Mouse (Mus musculus) lung, adult 18-20 months (tissue): Measurements from ENCODE around the gene Irf1.

Source experiments
- DNase-seq, 2 experiments: peaks; one replicate each; pipeline ENCODE4 v3.0.0; 2022; ENCODE audit warnings: mixed read lengths in 2 of 2

Irf1 gene

DNA sequence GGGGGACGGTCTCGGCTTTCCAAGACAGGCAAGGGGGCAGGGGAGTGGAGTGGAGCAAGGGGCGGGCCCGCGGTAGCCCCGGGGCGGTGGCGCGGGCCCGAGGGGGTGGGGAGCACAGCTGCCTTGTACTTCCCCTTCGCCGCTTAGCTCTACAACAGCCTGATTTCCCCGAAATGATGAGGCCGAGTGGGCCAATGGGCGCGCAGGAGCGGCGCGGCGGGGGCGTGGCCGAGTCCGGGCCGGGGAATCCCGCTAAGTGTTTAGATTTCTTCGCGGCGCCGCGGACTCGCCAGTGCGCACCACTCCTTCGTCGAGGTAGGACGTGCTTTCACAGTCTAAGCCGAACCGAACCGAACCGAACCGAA is at the start of gene Irf1:
Gene Irf1, plus strand, starts transcription at position 255 of the 365 bp plus-strand sequence.
- peak; percentile 98 for DNase-seq

GRCm38 (mm10) chr11:53720715-53721114 is 49.1 kb upstream of the Irf1 start, which contains the start of gene Il5:
Gene Il5 (plus strand): TSS chr11:53720794.
- DNase-seq, result no peak

DNA sequence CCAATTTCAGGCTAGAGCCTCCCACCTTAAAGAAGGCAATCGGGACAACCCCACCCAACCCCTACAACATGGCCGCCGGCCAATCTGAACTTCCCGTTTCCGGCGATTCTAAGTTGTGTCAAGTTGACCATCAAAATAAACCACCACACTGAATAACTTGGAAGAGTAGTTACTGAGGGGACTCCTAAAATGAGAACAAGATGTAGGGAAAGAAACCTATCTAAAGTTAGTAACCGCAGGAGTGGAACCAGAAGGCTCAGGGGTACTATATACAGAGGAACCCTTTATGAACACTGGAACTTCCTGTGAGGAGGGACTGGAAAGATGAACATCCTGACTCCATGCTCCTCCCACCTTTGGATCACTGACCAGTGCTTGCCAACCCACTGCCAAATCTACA is 38.4 kb upstream of the Irf1 start:
- no peak for DNase-seq

- DNase-seq, result no peak
Observed at GRCm38 (mm10) chr11:53732244-53732643, 37.6 kb upstream of the Irf1 start.

DNA sequence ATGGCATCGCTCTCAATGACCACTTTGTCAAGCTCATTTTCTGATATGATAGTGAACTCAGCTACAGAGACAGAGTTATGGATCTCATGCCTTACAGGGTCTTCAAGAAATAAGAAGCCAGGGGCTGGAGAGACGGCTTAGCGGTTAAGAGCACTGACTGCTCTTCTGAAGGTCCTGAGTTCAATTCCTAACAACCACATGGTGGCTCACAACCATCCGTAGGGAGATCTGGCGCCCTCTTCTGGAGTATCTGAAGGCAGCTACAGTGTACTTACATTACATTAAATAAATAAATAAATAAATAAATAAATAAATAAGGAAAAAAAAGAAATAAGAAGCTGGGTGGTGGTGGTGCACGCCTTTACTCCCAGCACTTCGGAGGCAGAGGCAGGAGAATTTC is 36.0 kb upstream of the Irf1 start:
- DNase-seq, result no peak

- no peak for DNase-seq
Observed at GRCm38 (mm10) chr11:53734431-53734830, 35.4 kb upstream of the Irf1 start.

DNA sequence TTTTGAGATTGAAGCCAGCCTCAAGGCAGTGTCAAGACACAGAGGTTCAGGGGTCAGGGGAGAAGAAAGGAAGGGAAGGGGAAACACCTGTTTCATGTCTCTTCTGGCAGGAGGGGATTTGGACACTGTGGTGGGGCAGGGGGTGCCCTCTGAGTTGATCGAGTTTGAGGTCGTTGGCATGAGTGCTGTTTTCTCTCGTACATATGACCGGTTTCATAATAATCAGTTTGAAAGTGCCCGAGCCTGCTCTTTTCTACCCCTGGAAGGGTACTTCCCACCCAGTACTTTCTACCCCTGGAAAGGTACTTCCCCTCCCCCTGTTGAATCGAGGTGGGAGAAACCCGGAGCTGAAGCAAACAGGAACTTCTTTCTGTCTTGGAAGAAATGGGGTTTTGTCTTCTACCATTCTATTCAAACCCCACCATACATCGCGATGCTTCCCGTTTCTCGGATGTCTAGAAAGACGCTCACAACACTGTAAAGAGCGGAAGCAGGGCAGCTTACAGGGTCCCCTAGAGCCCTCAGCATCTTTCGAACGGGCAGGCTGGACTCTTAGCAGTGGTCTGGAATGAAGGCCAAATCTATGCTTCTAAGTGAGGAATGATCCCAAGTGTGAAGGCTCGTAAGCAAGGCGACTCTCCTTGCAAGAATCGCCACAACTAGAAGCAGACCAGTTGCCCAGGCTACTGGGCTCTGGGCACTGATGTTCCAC is 34.7 kb upstream of the Irf1 start:
- DNase-seq, result no peak

DNA sequence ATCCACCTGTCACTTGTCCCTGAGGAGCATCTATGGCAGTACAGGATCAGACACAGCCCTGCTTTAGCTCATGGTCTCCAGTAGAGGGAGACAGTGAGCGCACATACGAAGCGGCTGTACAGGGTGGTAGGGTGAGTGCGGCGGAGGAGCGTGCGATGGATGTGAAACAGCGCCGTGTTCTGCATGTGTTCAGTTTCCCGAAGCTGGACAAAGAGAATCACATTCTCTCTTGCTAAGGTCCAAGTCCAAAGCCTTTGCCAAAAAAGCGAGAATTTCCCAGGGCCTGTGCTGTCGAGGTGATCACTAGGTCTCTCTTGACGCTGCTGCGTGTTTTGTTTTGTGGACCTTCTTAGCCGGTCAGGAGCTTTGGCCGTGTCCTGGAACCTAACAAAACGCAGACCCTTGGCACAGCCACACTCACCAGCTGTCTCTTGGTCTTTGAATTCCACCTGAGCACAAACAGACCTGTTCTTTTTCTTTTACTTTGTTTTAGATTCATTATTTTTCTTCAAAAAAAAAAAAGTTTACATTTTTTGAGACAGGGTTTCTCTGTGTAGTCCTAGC is 34.0 kb upstream of the Irf1 start:
- DNase-seq, result peak; percentile 65 to 69

DNA sequence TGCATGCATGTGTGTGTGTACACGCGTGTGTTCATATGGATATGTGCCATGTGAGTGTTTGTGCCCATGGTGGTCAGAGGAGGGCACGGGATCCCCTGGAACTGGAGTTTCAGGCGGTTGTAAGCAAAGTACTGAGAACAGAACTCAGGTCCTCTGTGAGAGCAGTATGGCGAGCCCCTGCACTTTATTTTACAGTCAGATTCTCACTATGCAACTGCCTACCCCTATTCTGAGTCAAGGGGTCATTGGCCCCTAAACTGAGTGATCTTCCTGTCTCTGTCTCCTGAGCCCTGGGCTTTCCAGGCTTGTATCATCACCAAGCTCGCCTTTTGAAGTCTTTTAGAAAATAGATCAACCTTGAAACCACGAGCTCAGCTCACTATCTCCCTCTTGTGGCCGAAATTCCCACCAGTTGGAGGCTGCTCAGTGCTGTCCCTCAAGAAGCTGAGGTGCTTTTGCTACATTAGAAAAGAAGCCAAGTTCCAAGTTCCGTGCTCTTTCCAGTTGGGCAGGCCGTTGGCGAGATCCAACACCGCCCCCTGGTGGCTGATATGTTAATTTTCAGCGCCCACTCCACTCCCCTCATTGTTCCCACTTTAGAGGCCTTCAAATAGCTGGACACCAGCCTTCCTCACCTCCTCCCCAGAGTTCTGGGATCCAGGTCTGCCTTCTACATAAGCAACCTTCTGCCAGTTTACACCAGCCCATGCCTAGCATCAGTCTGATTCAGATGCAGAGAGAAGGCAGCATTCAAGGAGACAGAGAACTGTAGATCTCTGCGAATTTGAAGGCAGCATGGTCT is 32.8 kb upstream of the Irf1 start:
- peak; percentile 76 to 80 for DNase-seq

DNA sequence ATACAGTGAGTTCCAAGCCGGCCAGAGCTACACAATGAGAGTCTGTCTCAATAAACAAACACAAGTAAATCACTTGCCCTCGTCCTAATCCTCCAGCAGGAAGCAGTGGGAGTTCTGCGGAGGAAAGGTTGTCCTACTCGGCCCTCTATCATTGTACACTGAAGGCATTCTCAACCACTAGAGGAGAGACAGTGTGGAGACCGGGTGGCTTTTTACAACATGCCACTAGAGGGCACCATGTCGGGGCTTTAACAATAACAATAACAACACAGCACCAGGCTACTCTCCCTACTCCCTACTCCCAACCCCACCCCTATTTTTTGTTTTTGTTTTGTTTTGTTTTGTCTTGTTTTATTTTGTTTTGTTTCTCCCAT is 32.3 kb upstream of the Irf1 start:
- DNase-seq, result peak; percentile 69 to 71

GRCm38 (mm10) chr11:53742353-53742752 is 27.5 kb upstream of the Irf1 start:
- DNase-seq, result no peak

GRCm38 (mm10) chr11:53745260-53745659 is 24.6 kb upstream of the Irf1 start:
- DNase-seq, result no peak

- DNase-seq, result no peak
Observed at GRCm38 (mm10) chr11:53747985-53748384, 21.8 kb upstream of the Irf1 start.

GRCm38 (mm10) chr11:53748614-53749013 is 21.2 kb upstream of the Irf1 start:
- DNase-seq, result no peak

DNA sequence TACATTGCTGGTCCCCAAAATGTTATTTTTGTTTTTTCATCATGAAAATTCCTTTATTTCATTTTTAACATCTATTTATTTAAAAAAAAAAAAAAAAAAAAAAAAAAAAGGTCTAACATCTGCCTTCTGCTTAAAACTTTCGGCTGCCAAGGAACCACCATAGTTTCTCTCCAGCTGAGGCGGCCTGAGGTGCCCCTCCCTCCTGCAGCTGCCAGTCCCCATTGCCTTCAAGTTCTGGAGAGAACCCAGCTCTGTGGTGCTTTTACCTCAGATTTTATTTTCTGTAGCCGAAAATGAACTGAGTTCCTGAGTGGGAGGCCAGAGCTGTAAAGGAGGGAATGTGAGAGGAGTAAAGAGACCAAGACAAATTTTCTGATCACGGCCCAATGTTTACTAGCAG is 20.5 kb upstream of the Irf1 start:
- no peak for DNase-seq

GRCm38 (mm10) chr11:53749716-53750352 is 20.0 kb upstream of the Irf1 start:
- DNase-seq, result no peak

- no peak for DNase-seq
Observed at GRCm38 (mm10) chr11:53755011-53755595, 14.7 kb upstream of the Irf1 start.

GRCm38 (mm10) chr11:53757612-53758011 is 12.2 kb upstream of the Irf1 start:
- no peak for DNase-seq

DNA sequence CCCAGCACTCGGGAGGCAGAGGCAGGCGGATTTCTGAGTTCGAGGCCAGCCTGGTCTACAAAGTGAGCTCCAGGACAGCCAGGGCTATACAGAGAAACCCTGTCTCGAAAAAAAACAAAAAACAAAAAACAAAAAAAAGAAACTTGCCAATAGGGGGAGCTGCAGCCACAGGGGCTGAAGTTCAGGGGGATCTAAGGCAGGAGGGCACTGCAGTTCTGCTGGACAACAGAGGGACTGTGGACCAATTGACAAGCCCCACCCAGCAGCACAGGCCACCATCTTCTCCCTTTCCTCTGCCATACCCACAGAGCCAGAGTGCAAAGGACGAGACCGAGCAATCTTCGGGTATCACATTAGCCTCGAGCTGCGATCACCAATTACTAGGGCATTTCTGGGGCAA is 11.8 kb upstream of the Irf1 start:
- peak; percentile 6 to 45 for DNase-seq

GRCm38 (mm10) chr11:53758791-53759351 is 10.9 kb upstream of the Irf1 start:
- no peak for DNase-seq

DNA sequence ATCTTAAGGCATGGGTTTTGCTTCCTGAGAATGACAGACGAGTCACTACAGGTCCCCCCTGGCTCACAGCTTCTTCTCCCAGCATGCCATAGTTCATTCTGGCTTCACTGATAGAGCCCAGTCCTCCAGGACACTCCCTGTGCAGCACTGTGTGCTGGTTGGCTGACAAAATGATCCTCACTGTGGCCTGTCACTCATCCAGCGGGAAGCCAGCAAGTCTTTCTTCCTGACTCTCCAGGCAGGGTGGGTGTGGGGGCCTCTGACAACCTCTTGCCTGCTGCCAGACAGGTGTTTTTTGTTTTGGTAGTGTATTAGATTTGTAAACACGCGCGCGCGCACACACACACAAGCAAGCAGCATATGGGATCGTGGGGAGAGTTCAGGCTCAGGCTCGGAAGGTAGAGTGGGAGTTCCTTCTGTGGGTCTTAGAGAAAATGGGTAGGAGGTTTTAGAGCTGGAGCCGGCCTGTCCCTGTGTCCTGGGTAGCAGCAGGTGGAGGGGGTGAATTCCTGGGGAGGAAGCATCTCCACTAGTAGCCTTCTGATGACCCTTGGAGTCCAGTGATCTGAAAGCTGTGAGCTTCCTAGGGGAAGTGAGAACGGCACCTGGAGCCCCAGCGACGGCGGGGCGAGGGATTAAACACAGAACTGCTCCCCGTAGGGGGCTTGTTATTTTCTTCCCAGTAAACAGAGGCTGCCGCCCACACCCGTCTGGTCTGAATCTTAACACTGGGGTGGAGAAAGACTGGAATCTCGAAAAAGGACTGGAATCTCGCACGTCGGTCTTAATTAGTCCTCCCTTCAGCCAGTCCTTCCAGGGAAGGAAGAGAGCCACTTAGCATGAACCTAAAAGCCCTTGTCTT is 10.0 kb upstream of the Irf1 start:
- DNase-seq, result no peak

- no peak for DNase-seq
Observed at GRCm38 (mm10) chr11:53761284-53761683, 8.5 kb upstream of the Irf1 start.
